Mouse (Mus musculus) erythroblast, embryonic 14.5 days (primary cell): ENCODE measurements around the gene Tsga10. TPM values are rescaled to one million over a fixed set of nuclear protein-coding genes. Genes with fewer than 3 reads are reported as not detected.
"Not testable (repeated sequence)": the region's sequence is repeated elsewhere in the genome, so short reads cannot be mapped to it uniquely, and the experiment has no call there.

Experiments used
- H3K27me3 ChIP-seq: 2 replicates; pipeline ENCODE4 v1.6.1; 2012; ENCODE audit warnings: inconsistent platforms; ENCODE audit not compliant: control insufficient read depth
- H3K36me3 ChIP-seq: 2 replicates; pipeline ENCODE4 v1.6.1; 2012; ENCODE audit warnings: mild to moderate bottlenecking, inconsistent platforms; ENCODE audit not compliant: control insufficient read depth
- H3K4me1 ChIP-seq: 2 replicates; pipeline ENCODE4 v1.6.1; 2012; ENCODE audit warnings: inconsistent platforms; ENCODE audit not compliant: control insufficient read depth
- H3K4me3 ChIP-seq: replicated peaks from 2 replicates; pipeline ENCODE3; 2012; ENCODE audit warnings: moderate library complexity, mild to moderate bottlenecking, inconsistent platforms
- H3K9me3 ChIP-seq: 2 replicates; pipeline ENCODE4 v1.6.1; 2012; ENCODE audit warnings: low read length, inconsistent platforms, mixed read lengths; ENCODE audit not compliant: control insufficient read depth
- GATA1 ChIP-seq: IDR thresholded peaks from 2 replicates; pipeline ENCODE4 v1.6.1; 2012; ENCODE audit warnings: low read length, inconsistent platforms, mixed read lengths
- TAL1 ChIP-seq: IDR thresholded peaks from 3 replicates; pipeline ENCODE4 v1.6.1; 2012; ENCODE audit warnings: low read length, inconsistent platforms, mixed read lengths
- polyA plus RNA-seq: library from polyadenylated mRNA; stranded (reverse); fragments of >175 nt; gene quantifications from 2 replicates; pipeline ENCODE4 v1.2.3, GENCODE M21; 2012

The Tsga10 gene
- polyA plus RNA-seq, 1 experiment, result 0.03 TPM

DNA sequence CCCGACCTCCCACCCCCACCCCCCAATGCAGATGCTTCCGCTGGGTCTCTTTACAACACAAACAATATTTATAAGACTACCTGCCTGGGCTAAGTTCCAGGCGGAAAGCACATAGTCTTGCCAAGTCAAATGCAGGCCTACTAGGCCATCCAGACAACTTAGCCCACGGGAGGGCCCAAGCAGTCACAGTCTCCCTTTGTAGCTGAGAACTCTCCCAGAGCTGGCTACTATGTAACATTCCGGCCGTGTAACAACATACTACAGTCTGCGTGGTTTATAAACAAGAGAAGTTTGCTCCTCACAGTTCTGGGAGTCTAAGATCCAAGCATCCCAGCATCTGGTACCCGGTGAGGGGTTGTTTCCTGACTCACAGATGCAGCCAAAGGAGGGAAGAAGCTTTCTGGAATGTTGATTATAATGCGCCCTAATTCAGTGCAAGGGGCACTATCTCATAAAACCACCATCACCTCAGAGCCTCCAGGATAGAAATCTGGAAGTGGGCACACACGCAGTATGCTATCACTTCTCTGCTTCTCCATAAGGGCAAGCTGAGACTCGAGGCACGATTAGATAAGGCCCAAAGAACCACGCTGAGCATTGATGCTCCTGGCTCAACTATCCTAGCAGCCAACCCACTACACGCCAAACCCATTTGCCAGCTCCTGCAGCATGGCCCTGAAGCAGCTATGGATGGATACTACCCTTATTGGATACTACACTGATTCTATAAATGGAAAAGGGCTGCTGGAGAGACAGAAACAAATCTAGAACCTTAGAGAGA, 148.6 kb downstream of the Tsga10 start:
- Histone ChIP-seq H3K4me1 (no peaks in the 10 kb centered on the region), H3K4me3 (no peak overlapping the region), H3K36me3 (no peaks in the 10 kb centered on the region), H3K27me3 (peaks cover 41% of the 10 kb centered on the region), H3K9me3 (no peaks in the 10 kb centered on the region; the same call in 1 of the 2 replicates)
- TF ChIP-seq TAL1, result no peak
- no peak for TF ChIP-seq GATA1

DNA sequence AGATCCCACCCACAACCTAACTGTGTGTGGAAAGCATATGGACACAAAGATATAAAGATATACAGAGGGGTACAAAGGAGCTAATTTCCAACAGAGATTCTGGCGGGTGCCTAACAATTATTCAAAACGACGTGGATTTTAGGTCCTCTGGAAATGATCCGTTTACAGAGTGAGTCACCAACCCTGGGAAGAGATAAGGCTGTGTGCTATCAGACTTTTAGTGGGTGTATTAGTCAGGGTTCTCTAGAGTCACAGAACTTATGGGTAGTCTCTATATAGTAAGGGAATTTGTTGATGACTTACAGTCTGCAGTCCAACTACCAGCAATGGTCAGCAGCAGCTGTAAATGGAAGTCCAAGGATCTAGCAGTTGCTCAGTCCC, 153.9 kb downstream of the Tsga10 start:
- not testable (repeated sequence) for H3K36me3 ChIP-seq

GRCm38 (mm10) chr1:37711596-37712356, 154.5 kb downstream of the Tsga10 start:
- Histone ChIP-seq H3K36me3 (no peaks in the 10 kb centered on the region), H3K27me3 (peaks cover 2% of the 10 kb centered on the region; the same call in 1 of the 2 replicates), H3K9me3 (no peaks in the 10 kb centered on the region), H3K4me3 (no peak overlapping the region), H3K4me1 (no peaks in the 10 kb centered on the region)
- no peak for TF ChIP-seq GATA1
- no peak for TF ChIP-seq TAL1

More for the DNA sequence above, 153.9 kb downstream of the Tsga10 start:
- H3K9me3 ChIP-seq, H3K4me3 ChIP-seq, H3K4me1 ChIP-seq, H3K27me3 ChIP-seq: not testable (repeated sequence)

GRCm38 (mm10) chr1:37711082-37711481, 155.1 kb downstream of the Tsga10 start:
- Histone ChIP-seq H3K4me1 (no peaks in the 10 kb centered on the region), H3K27me3 (peaks cover 2% of the 10 kb centered on the region; the same call in 1 of the 2 replicates), H3K9me3 (no peaks in the 10 kb centered on the region), H3K36me3 (no peaks in the 10 kb centered on the region), H3K4me3 (no peak overlapping the region)
- TF ChIP-seq TAL1 (no peak), GATA1 (no peak)

- Histone ChIP-seq H3K9me3 (peaks cover 3% of the 10 kb centered on the region; the same call in 1 of the 2 replicates), H3K4me1 (no peaks in the 10 kb centered on the region), H3K27me3 (no peaks in the 10 kb centered on the region), H3K36me3 (no peaks in the 10 kb centered on the region), H3K4me3 (no peak overlapping the region)
- TF ChIP-seq TAL1 (no peak), GATA1 (no peak)
Observed at GRCm38 (mm10) chr1:37709736-37710135, 156.5 kb downstream of the Tsga10 start.

- TF ChIP-seq TAL1 (no peak), GATA1 (no peak)
- Histone ChIP-seq H3K27me3 (no peaks in the 10 kb centered on the region), H3K4me1 (no peaks in the 10 kb centered on the region), H3K9me3 (peaks cover 3% of the 10 kb centered on the region; the same call in 1 of the 2 replicates), H3K36me3 (no peaks in the 10 kb centered on the region), H3K4me3 (no peak overlapping the region)
Observed at GRCm38 (mm10) chr1:37708270-37708955, 157.8 kb downstream of the Tsga10 start.

Other genes starting within 250 kb of the Tsga10 start
- gene 2010300C02Rik, start 146.3 kb downstream of the Tsga10 start, polyA plus RNA-seq, result 0.08 TPM in 1 of 2 replicates, not detected in the other
- gene Lipt1, start 5.3 kb upstream of the Tsga10 start, polyA plus RNA-seq, result not detected in 2 replicates
- gene Mitd1, start 24.0 kb upstream of the Tsga10 start, polyA plus RNA-seq, result 0.19 TPM in 2 replicates
- gene Mrpl30, start 24.0 kb upstream of the Tsga10 start, polyA plus RNA-seq, result 3.3 and 3.6 TPM in 2 replicates
- not detected in 2 replicates for gene Lyg2, start 50.1 kb upstream of the Tsga10 start, polyA plus RNA-seq
- gene Lyg1, start 91.3 kb upstream of the Tsga10 start, polyA plus RNA-seq, result not detected in 2 replicates
- 0.46 and 1.1 TPM in 2 replicates for gene Txndc9, start 131.5 kb upstream of the Tsga10 start, polyA plus RNA-seq
- 10.1 and 11.0 TPM in 2 replicates for gene Eif5b, start 131.6 kb upstream of the Tsga10 start, polyA plus RNA-seq